Mouse (Mus musculus): ENCODE measurements around the gene Nup62. TPM values are rescaled to one million over a fixed set of nuclear protein-coding genes. Genes with fewer than 3 reads are reported as not detected.
"Not testable (repeated sequence)": the region's sequence is repeated elsewhere in the genome, so short reads cannot be mapped to it uniquely, and the experiment has no call there.

Gene Nup62
- polyA plus RNA-seq, 1 experiment, result 102 TPM

- Histone ChIP-seq H3K27me3 (ENCODE audit: control insufficient read depth, insufficient read depth, insufficient read length) (no peaks in the 10 kb centered on the region), H3K36me3 (ENCODE audit: control insufficient read depth, insufficient read depth) (peaks cover 16% of the 10 kb centered on the region), H3K79me3 (ENCODE audit: low read depth) (peaks cover 35% of the 10 kb centered on the region), H3ac (ENCODE audit: control insufficient read depth, insufficient read length, low read depth) (peak overlapping the region; percentile 87), H3K4me3 (ENCODE audit: insufficient read depth, poor library complexity, severe bottlenecking) (peak overlapping the region; percentile 78), H3K79me2 (ENCODE audit: control insufficient read depth, insufficient read depth) (peaks cover 47% of the 10 kb centered on the region)
- TF ChIP-seq MYOD1 (IDR thresholded peaks at IDR 0.05; ENCODE audit: control insufficient read depth, insufficient read length, low read depth) (no peak), FOSL1 (IDR thresholded peaks at IDR 0.05; ENCODE audit: insufficient read depth, low read length, poor library complexity, severe bottlenecking) (no peak), CTCF (IDR thresholded peaks at IDR 0.05; ENCODE audit: control insufficient read depth, insufficient read depth, insufficient read length) (no peak), CEBPB (IDR thresholded peaks at IDR 0.05; ENCODE audit: low read depth) (no peak), MYOG (IDR thresholded peaks at IDR 0.05; ENCODE audit: control insufficient read depth, extremely low read depth, insufficient read length) (no peak), USF1 (IDR thresholded peaks at IDR 0.05; ENCODE audit: low read depth) (no peak), MAX (IDR thresholded peaks at IDR 0.05) (no peak)
Measured at GRCm38 (mm10) chr7:44868919-44869696, 53.2 kb downstream of the Nup62 start.

GRCm38 (mm10) chr7:44869697-44870528 lies 54.0 kb downstream of the Nup62 start, which contains the start of gene Ptov1:
Ptov1 (minus strand) TSS chr7:44869788.
- H3K4me3 ChIP-seq (ENCODE audit: insufficient read depth, poor library complexity, severe bottlenecking), result peak within 1 kb of the TSS; percentile 78
- H3K27me3 ChIP-seq (ENCODE audit: control insufficient read depth, insufficient read depth, insufficient read length), result no peaks in the 10 kb centered on the region
- peaks cover 33% of the 10 kb centered on the region for H3K79me3 ChIP-seq (ENCODE audit: low read depth)
- H3K36me3 ChIP-seq (ENCODE audit: control insufficient read depth, insufficient read depth), result peaks cover 8% of the 10 kb centered on the region
- H3ac ChIP-seq (ENCODE audit: control insufficient read depth, insufficient read length, low read depth), result peak within 1 kb of the TSS; percentile 87
- peaks cover 39% of the 10 kb centered on the region for H3K79me2 ChIP-seq (ENCODE audit: control insufficient read depth, insufficient read depth)
- TF ChIP-seq MYOG (IDR thresholded peaks at IDR 0.05; ENCODE audit: control insufficient read depth, extremely low read depth, insufficient read length) (no peak), CTCF (IDR thresholded peaks at IDR 0.05; ENCODE audit: control insufficient read depth, insufficient read depth, insufficient read length) (no peak), CEBPB (IDR thresholded peaks at IDR 0.05; ENCODE audit: low read depth) (no peak), MYOD1 (IDR thresholded peaks at IDR 0.05; ENCODE audit: control insufficient read depth, insufficient read length, low read depth) (no peak), USF1 (IDR thresholded peaks at IDR 0.05; ENCODE audit: low read depth) (no peak), MAX (IDR thresholded peaks at IDR 0.05) (no peak), FOSL1 (IDR thresholded peaks at IDR 0.05; ENCODE audit: insufficient read depth, low read length, poor library complexity, severe bottlenecking) (no peak)

GRCm38 (mm10) chr7:44870614-44871013 lies 54.7 kb downstream of the Nup62 start:
- no peaks in the 10 kb centered on the region for H3K27me3 ChIP-seq (ENCODE audit: control insufficient read depth, insufficient read depth, insufficient read length)
- peaks cover 32% of the 10 kb centered on the region for H3K79me2 ChIP-seq (ENCODE audit: control insufficient read depth, insufficient read depth)
- no peak for TF ChIP-seq FOSL1 (IDR thresholded peaks at IDR 0.05; ENCODE audit: insufficient read depth, low read length, poor library complexity, severe bottlenecking)
- TF ChIP-seq USF1 (IDR thresholded peaks at IDR 0.05; ENCODE audit: low read depth), result no peak
- no peak for TF ChIP-seq CEBPB (IDR thresholded peaks at IDR 0.05; ENCODE audit: low read depth)
- TF ChIP-seq MAX (IDR thresholded peaks at IDR 0.05), result no peak
- peaks cover 5% of the 10 kb centered on the region for H3K36me3 ChIP-seq (ENCODE audit: control insufficient read depth, insufficient read depth)
- H3ac ChIP-seq (ENCODE audit: control insufficient read depth, insufficient read length, low read depth), result peak overlapping the region; percentile 44
- no peak overlapping the region for H3K4me3 ChIP-seq (ENCODE audit: insufficient read depth, poor library complexity, severe bottlenecking)
- peaks cover 28% of the 10 kb centered on the region for H3K79me3 ChIP-seq (ENCODE audit: low read depth)

- Histone ChIP-seq H3ac (ENCODE audit: control insufficient read depth, insufficient read length, low read depth) (no peak overlapping the region), H3K79me2 (ENCODE audit: control insufficient read depth, insufficient read depth) (peaks cover 27% of the 10 kb centered on the region), H3K36me3 (ENCODE audit: control insufficient read depth, insufficient read depth) (peaks cover under 1% of the 10 kb centered on the region), H3K79me3 (ENCODE audit: low read depth) (peaks cover 24% of the 10 kb centered on the region), H3K4me3 (ENCODE audit: insufficient read depth, poor library complexity, severe bottlenecking) (no peak overlapping the region), H3K27me3 (ENCODE audit: control insufficient read depth, insufficient read depth, insufficient read length) (no peaks in the 10 kb centered on the region)
- no peak for TF ChIP-seq FOSL1 (IDR thresholded peaks at IDR 0.05; ENCODE audit: insufficient read depth, low read length, poor library complexity, severe bottlenecking)
- TF ChIP-seq USF1 (IDR thresholded peaks at IDR 0.05; ENCODE audit: low read depth), result no peak
- no peak for TF ChIP-seq MYOG (IDR thresholded peaks at IDR 0.05; ENCODE audit: control insufficient read depth, extremely low read depth, insufficient read length)
- TF ChIP-seq CTCF (IDR thresholded peaks at IDR 0.05; ENCODE audit: control insufficient read depth, insufficient read depth, insufficient read length), result no peak
- TF ChIP-seq CEBPB (IDR thresholded peaks at IDR 0.05; ENCODE audit: low read depth), result no peak
- TF ChIP-seq MAX (IDR thresholded peaks at IDR 0.05), result no peak
- no peak for TF ChIP-seq MYOD1 (IDR thresholded peaks at IDR 0.05; ENCODE audit: control insufficient read depth, insufficient read length, low read depth)
Measured at GRCm38 (mm10) chr7:44871181-44871580, 55.3 kb downstream of the Nup62 start.

- H3K79me3 ChIP-seq (ENCODE audit: low read depth), result peaks cover 19% of the 10 kb centered on the region
- not testable (repeated sequence) for H3K4me3 ChIP-seq (ENCODE audit: insufficient read depth, poor library complexity, severe bottlenecking); H3K27me3 ChIP-seq (ENCODE audit: control insufficient read depth, insufficient read depth, insufficient read length); H3ac ChIP-seq (ENCODE audit: control insufficient read depth, insufficient read length, low read depth); H3K36me3 ChIP-seq (ENCODE audit: control insufficient read depth, insufficient read depth)
- H3K79me2 ChIP-seq (ENCODE audit: control insufficient read depth, insufficient read depth), result peaks cover 21% of the 10 kb centered on the region
Measured at GRCm38 (mm10) chr7:44871774-44872173, 55.9 kb downstream of the Nup62 start.
